Mouse (Mus musculus) pancreas, adult 10 weeks (tissue): Measurements from ENCODE around the gene Prss58. TPM values are rescaled to one million over a fixed set of nuclear protein-coding genes. Genes with fewer than 3 reads are reported as not detected.

Source experiments
- polyA plus RNA-seq: library from polyadenylated mRNA; stranded (reverse); fragments of 350-450 nt; fragmentation: Illumina TruSeq; extraction: RNeasy Lipid Tissue Mini Kit (QIAGEN cat#74804); gene quantifications from one replicate; pipeline ENCODE4 v1.2.3, GENCODE M21; 2015; ENCODE audit warnings: low read depth, low replicate concordance; ENCODE audit not compliant: insufficient read depth

The Prss58 gene
- polyA plus RNA-seq = not detected

DNA sequence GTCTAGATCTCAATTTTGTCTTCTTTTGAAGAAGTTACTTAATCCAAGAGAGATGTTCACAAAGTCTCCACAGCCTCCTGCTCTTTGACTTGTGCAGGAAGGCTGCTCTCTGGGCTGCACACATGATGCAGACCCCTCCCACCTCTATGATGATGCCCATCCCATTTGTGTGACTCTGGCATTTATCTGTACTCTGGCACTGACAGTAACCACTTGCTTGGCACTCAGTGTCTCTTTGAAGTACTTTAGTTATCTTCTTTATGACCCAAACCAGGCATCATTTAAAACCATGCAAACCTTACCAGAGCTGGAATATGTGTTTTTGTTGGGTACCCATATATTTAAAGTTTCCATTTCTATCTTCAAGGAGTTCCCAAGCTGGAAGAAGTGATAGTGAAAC, at the start of gene Prss58:
Prss58 (minus strand) TSS at position 101 of the 400 bp plus-strand sequence.

GRCm38 (mm10) chr6:40940457-40940856, 40.3 kb upstream of the Prss58 start, which contains the start of gene 1700074P13Rik:
1700074P13Rik (minus strand) TSS chr6:40940557.

GRCm38 (mm10) chr6:40887394-40887793, 12.8 kb downstream of the Prss58 start, which contains the start of gene Moxd2:
Moxd2 (minus strand) TSS chr6:40887494.

Other genes starting within 250 kb of the Prss58 start
- gene Moxd2, start 12.9 kb downstream of the Prss58 start, polyA plus RNA-seq = not detected
- gene 1700074P13Rik, start 40.2 kb upstream of the Prss58 start, polyA plus RNA-seq = not detected
- not detected for gene Gm4744, start 51.5 kb upstream of the Prss58 start, polyA plus RNA-seq
- gene 1810009J06Rik, start 64.4 kb upstream of the Prss58 start, polyA plus RNA-seq = not detected
- gene Gm2663, start 99.1 kb upstream of the Prss58 start, polyA plus RNA-seq = not detected
- 14,492 TPM for gene 2210010C04Rik, start 135.1 kb upstream of the Prss58 start, polyA plus RNA-seq